In genomic region chr1:131134942-131135522, GRCm38 (mm10) we compare ENCODE assay signal across 8 mouse cellular contexts. TPM values are rescaled to one million over a fixed set of nuclear protein-coding genes. Genes with fewer than 3 reads are reported as not detected.
DNase-seq lines count a peak whose midpoint lies in the region; ATAC-seq and TF ChIP-seq lines count a peak whose summit lies in the region.

No protein-coding gene starts in this region.

- H3K36me3 ChIP-seq in neural tube, embryonic 13.5 days: peaks cover 10% of the 10 kb centered on the region

- H3K4me1 ChIP-seq in neural tube, embryonic 13.5 days (replicated peaks): peaks cover 44% of the 10 kb centered on the region

- H3K9me3 ChIP-seq in neural tube, embryonic 13.5 days: no peaks in the 10 kb centered on the region

- TF ChIP-seq CTCF in gastrocnemius, adult 2 months (IDR thresholded peaks at IDR 0.05): no peak

- H3K9ac ChIP-seq in neural tube, embryonic 13.5 days: 0 out of 2 replicates have a peak overlapping the region, but pooled peaks have one; percentile 38

- no peaks in the 10 kb centered on the region for H3K27me3 ChIP-seq in neural tube, embryonic 13.5 days

- ATAC-seq in neural tube, embryonic 13.5 days (ENCODE audit: low read depth): no peak

- peak overlapping the region; percentile 79 for H3K4me2 ChIP-seq in neural tube, embryonic 13.5 days

- H3K27ac ChIP-seq in neural tube, embryonic 13.5 days (replicated peaks): peak overlapping the region; percentile 49; the same call in 1 of the 2 replicates
- H3K27ac ChIP-seq in gastrocnemius, adult 2 months: no peak overlapping the region

- DNase-seq in gastrocnemius, postnatal 14 days: peak; percentile 5
- no peak for DNase-seq in gastrocnemius, adult 8-10 months (ENCODE audit: low spot score in 2 of 2)
- peak; percentile 75 for DNase-seq in 3T3-L1 (ENCODE audit: low read depth, low spot score)
- DNase-seq in brain, adult 2 months (ENCODE audit: low read depth, low spot score): peak; percentile 57
- DNase-seq in kidney, postnatal 25 days: peak; percentile 72 to 74
- no peak for DNase-seq in gastrocnemius, postnatal 25 days
- DNase-seq in gastrocnemius, adult 2 months: no peak

- WGBS in neural tube, embryonic 13.5 days: 45% methylated on average over 8 of the region's 8 CpGs

- H3K4me3 ChIP-seq in neural tube, embryonic 13.5 days: no peak overlapping the region
- no peak overlapping the region for H3K4me3 ChIP-seq in gastrocnemius, adult 2 months

- intact Hi-C loops in gastrocnemius, postnatal 14 days (cut with DNase I; ENCODE audit: low total_unique reads): no loop called here
- intact Hi-C loops in gastrocnemius, adult 2 months (cut with DNase I): loop anchor here (10.0 kb wide), 1 partner anchor 260 kb away; no protein-coding TSS in a partner anchor

RNA-seq across cellular contexts. Expression of gene Dyrk3, which starts 3.1 kb away (rescaled TPM):
- under 1 TPM; 0.07 to 0.14 TPM for total RNA-seq in gastrocnemius, postnatal 14 days (2021)
- not detected for total RNA-seq in gastrocnemius, adult 8-10 months (2022)
- polyA plus RNA-seq in neural tube, embryonic 13.5 days (2015; fragmentation: Nextera tagmentation; extraction: Ambion mirVana): 12.8 and 17.3 TPM in 2 replicates
- total RNA-seq in gastrocnemius, postnatal 25 days (2021): not detected
- total RNA-seq in gastrocnemius, adult 2 months (2021): not detected

RNA-seq across cellular contexts. Expression of gene Eif2d, which starts 17.9 kb away (rescaled TPM):
- total RNA-seq in gastrocnemius, postnatal 14 days (2021): 10 to 100 TPM; 23.1 to 26.1 TPM
- total RNA-seq in gastrocnemius, adult 8-10 months (2022): 10 to 100 TPM; 27.9 to 30.4 (median 29.3) TPM
- 47.9 and 50.4 TPM in 2 replicates for polyA plus RNA-seq in neural tube, embryonic 13.5 days (2015; fragmentation: Nextera tagmentation; extraction: Ambion mirVana)
- 10 to 100 TPM; 25.8 to 30.0 TPM for total RNA-seq in gastrocnemius, postnatal 25 days (2021)
- 10 to 100 TPM; 26.2 to 29.2 TPM for total RNA-seq in gastrocnemius, adult 2 months (2021)

RNA-seq across cellular contexts. Expression of gene Mapkapk2, which starts 37.4 kb away (rescaled TPM):
- 100 to 1,000 TPM; 151 to 154 TPM for total RNA-seq in gastrocnemius, postnatal 14 days (2021)
- 100 to 1,000 TPM; 215 to 257 (median 231) TPM for total RNA-seq in gastrocnemius, adult 8-10 months (2022)
- polyA plus RNA-seq in neural tube, embryonic 13.5 days (2015; fragmentation: Nextera tagmentation; extraction: Ambion mirVana): 22.3 and 22.7 TPM in 2 replicates
- total RNA-seq in gastrocnemius, postnatal 25 days (2021): 100 to 1,000 TPM; 193 to 219 TPM
- 100 to 1,000 TPM; 203 to 251 TPM for total RNA-seq in gastrocnemius, adult 2 months (2021)

Comparison
In these comparisons a context has a peak if more than half of its experiments do, and no peak if none do; other contexts are left out.
1. DNase-seq: peak in gastrocnemius, postnatal 14 days (single experiment), 3T3-L1 (single experiment), brain, adult 2 months (single experiment) and kidney, postnatal 25 days (2 of 2); none in gastrocnemius, adult 8-10 months (0 of 2), gastrocnemius, postnatal 25 days (single experiment) and gastrocnemius, adult 2 months (single experiment).